Mouse (Mus musculus): ENCODE results near the gene Chrna1.

DNA sequence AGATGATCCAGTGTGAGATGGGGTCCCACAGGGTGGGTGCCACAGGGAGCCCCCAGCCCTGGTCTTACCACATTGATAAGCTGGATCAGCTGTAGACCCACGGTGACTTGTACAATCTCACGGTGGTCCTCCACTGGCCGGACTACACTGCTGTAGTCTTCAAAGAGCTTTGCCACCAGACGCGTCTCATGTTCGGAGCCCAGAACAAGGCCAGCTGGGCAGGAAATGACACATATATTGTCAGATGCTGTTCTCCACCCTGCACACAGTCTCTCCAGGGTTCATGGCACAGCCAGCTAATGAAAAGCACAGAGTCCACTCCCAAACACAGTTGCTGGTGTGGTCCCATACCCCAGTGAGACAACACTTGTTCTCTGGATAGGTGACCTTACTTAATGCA lies 5.7 kb downstream of the Chrna1 start:
- TF ChIP-seq CTCF (IDR thresholded peaks at IDR 0.05; ENCODE audit: insufficient read depth, low read length) (no peak), POLR2A (IDR thresholded peaks at IDR 0.05; ENCODE audit: borderline replicate concordance, extremely low read depth, low read depth, low read length) (no peak)

All from lung, adult 2 months (tissue).